Mouse (Mus musculus): ENCODE data around the gene Hexdc. TPM values are rescaled to one million over a fixed set of nuclear protein-coding genes. Genes with fewer than 3 reads are reported as not detected.
A peak's percentile ranks its signal among the peaks of the same experiment; 100 is the strongest.

The Hexdc gene
- polyA plus RNA-seq, 1 experiment from 2014 or later = 6.6 TPM

DNA sequence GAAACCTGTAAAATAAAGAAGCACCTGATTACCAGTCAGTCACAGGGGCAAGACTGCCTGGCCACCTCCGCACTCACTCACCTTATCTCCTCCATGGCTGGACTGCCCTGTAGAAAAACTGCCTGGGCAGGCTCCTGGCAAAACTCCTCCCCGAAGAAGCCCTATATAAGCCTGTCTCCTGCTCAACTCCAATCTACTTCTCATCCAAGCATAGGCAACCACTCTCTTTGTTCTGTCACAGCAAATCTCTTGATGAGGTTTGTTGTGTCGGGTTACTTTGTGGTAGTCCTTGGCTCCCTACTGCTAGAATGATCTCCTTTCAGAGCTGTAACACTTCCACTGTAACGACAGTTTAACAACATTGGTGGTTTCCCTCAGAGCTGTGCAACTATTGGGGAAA, 28.5 kb downstream of the Hexdc start:
- no peak overlapping the region for H3K4me3 ChIP-seq
- H3K4me1 ChIP-seq = peaks cover 40% of the 10 kb centered on the region
- DNase-seq (ENCODE audit: extremely low spot score, low spot score) = no peak
- WGBS = 37% methylated on average over 4 of the region's 4 CpGs
- no peak overlapping the region for H3K27ac ChIP-seq
- 0 out of 2 replicates have a peak, but pooled peaks cover 1% of the 10 kb centered on the region for H3K36me3 ChIP-seq (replicated peaks)
- no peaks in the 10 kb centered on the region for H3K27me3 ChIP-seq (ENCODE audit: poor library complexity, severe bottlenecking)
- no peaks in the 10 kb centered on the region for H3K9me3 ChIP-seq

DNA sequence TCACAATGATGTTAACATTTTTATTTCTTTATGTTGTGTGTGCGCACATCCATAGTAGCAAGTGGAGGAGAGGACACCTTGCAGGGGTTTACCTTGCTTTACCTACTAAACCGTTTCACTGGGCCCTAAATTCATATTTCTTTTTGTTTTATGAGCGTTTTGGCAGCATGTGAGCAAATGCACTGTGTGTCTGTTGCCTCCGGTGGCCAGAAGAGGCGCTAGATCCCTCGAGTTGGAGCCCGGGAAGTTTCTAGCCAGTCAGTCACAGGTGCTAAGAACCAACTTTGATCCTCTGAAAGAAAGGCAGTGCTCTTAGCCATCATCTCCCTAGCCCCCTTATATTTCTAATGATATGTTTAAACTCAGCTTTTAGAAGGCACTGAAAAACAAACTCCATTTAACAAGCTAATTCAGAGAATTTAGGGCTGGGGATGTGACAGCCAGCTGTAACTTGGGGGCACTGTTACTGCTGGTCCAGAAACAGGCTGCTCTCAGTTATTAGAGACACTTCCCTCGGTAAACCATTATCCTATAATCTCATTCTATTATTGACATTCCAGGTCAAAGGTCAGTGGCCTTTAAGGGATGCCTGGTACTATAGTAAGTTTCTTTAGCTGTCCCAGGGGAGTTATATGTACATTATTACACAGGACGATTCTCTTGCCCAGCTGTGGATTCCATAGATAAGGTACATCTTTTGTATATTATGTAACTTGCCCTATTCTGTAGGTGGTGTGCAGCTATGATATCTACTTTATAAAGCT, 31.4 kb downstream of the Hexdc start:
- Histone ChIP-seq H3K27me3 (ENCODE audit: poor library complexity, severe bottlenecking) (no peaks in the 10 kb centered on the region), H3K4me3 (peak overlapping the region; percentile 78), H3K4me1 (peaks cover 33% of the 10 kb centered on the region), H3K27ac (peak overlapping the region; percentile 99), H3K36me3 (replicated peaks) (peaks cover 20% of the 10 kb centered on the region), H3K9me3 (no peaks in the 10 kb centered on the region)
- DNase-seq (ENCODE audit: extremely low spot score, low spot score) = peak; percentile 37
- 28% methylated on average over 9 of the region's 9 CpGs for WGBS

DNA sequence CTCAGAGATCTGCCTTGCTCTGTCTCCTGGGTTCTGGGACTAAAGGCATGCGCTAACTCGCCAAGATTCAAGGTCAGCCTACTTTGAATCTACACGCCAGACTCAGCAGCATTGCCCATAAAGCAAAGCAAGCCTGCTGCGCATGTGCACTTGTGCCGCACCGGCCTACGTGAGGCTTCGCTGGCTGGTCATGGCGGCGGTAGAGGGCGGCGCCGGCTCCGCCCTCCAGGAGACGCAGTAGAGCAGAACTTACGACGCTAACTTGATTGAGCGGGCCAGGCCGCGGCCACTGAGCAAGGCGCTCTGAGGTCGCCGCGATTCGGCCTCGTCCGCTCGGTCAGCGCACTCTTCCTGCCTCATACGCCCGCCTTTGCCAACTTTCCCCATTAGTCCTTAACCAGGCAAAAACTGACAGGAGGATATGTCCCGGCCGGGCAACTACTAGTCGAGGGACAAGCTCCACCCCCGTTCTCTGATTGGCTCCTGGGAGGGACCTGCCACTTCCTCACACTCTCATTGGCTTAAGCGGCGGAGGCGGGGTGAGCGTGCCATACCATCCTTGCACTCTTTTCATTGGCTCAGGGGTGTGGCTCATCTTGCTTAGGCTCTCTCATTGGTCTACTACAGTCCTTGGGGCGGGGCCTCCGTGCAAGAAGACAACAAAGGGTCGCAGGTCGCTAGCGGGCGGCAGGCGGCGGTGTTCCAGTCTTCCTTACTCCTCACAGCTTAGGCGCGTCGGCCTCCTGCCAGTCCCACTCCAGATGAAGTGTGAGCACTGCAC, 32.5 kb downstream of the Hexdc start, which contains the start of gene Narf:
Narf (plus strand) TSS at position 690 of the 781 bp plus-strand sequence.
- H3K4me1 ChIP-seq = peaks cover 33% of the 10 kb centered on the region
- H3K9me3 ChIP-seq = no peaks in the 10 kb centered on the region
- H3K27me3 ChIP-seq (ENCODE audit: poor library complexity, severe bottlenecking) = no peaks in the 10 kb centered on the region
- DNase-seq (ENCODE audit: extremely low spot score, low spot score) = peak; percentile 98
- peaks cover 30% of the 10 kb centered on the region for H3K36me3 ChIP-seq (replicated peaks)
- peak within 1 kb of the TSS; percentile 99 for H3K27ac ChIP-seq
- H3K4me3 ChIP-seq = peak within 1 kb of the TSS; percentile 78
- under 1% methylated on average over 50 of the region's 50 CpGs for WGBS

DNA sequence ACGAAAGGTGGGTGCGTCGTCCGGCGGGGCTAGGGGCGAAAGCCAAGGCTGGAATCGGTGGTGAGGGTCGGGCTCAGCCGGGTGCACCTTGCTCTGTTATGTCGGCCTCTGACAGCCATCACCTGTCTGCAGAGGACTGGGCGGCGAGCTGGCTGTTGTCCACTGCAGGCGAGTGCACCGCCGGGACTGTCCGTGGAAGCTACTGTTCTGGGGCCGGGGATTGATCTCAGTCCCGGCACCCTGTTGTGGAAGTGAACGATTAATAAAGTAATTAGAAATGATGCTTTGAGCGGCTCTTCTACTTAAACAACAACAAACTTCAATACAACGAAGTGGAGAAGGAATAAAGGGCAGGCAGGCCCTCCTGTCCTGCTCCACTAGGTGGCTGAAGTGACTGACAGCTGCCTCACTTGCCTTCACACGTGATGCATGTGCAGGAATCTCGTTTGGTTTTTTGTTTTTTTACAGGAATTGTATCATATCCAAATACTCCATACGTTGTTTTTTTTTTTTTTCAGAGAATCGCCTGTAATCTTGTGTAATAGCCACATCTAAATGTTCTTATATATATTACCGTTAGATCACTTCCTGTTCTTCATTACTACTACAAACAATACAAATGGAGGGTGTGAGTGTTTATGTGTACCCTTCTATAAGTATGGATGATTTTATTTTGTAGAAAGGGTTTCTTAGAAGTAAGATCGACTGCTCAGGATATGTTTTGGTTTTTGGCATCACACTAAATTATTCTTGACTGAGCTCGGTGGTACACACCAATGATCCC, 33.3 kb downstream of the Hexdc start:
- no peaks in the 10 kb centered on the region for H3K9me3 ChIP-seq
- no peaks in the 10 kb centered on the region for H3K27me3 ChIP-seq (ENCODE audit: poor library complexity, severe bottlenecking)
- peak overlapping the region; percentile 78 for H3K4me3 ChIP-seq
- H3K36me3 ChIP-seq (replicated peaks) = peaks cover 38% of the 10 kb centered on the region
- H3K27ac ChIP-seq = peak overlapping the region; percentile 99
- peaks cover 33% of the 10 kb centered on the region for H3K4me1 ChIP-seq
- no peak for DNase-seq (ENCODE audit: extremely low spot score, low spot score)
- 7% methylated on average over 28 of the region's 28 CpGs for WGBS

DNA sequence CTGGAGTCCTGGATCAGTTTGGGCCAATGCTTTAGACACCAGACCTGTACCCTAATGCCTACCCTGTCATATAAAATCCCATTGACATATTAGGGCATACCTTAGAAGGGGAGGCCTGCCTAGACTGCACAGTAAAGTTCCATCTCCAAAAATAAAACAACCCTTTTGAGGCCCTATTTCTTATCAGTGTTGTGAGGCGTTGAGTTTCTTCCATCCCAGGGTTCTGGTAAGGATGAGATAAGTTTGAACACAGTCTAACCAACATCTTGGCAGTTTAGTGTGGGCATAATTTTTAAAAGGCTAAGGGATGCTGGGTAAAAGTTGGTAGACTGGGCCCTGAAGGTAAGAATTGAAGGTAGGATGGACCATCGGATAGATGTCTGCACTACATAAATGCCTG, 35.4 kb downstream of the Hexdc start:
- no peaks in the 10 kb centered on the region for H3K9me3 ChIP-seq
- no peak overlapping the region for H3K27ac ChIP-seq
- H3K27me3 ChIP-seq (ENCODE audit: poor library complexity, severe bottlenecking) = no peaks in the 10 kb centered on the region
- WGBS = 95% methylated on average over 2 of the region's 2 CpGs
- H3K36me3 ChIP-seq (replicated peaks) = peaks cover 58% of the 10 kb centered on the region
- H3K4me3 ChIP-seq = no peak overlapping the region
- DNase-seq (ENCODE audit: extremely low spot score, low spot score) = no peak
- H3K4me1 ChIP-seq = peaks cover 30% of the 10 kb centered on the region

DNA sequence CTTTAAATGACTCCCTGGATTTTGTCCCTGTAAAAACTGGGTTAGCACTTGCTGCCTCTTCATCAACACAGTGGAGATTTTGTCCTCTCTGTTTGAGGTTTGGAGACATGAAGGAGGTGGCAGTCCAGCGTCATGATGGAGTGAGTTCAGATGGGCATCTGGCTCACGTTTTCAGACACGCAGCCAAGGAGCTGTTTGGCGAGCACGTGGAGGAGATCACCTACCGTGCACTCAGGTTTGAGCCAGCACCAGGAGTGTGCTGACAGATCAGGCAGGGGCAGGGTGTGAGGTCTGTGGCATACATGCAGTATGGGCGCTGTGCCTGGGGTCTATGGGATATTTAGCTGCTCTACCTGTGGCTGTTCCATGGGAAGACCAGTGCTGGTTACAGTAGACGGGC, 46.0 kb downstream of the Hexdc start:
- peaks cover 98% of the 10 kb centered on the region for H3K36me3 ChIP-seq (replicated peaks)
- WGBS = 94% methylated on average over 8 of the region's 8 CpGs
- H3K27me3 ChIP-seq (ENCODE audit: poor library complexity, severe bottlenecking) = no peaks in the 10 kb centered on the region
- H3K4me1 ChIP-seq = no peaks in the 10 kb centered on the region
- H3K27ac ChIP-seq = no peak overlapping the region
- no peak for DNase-seq (ENCODE audit: extremely low spot score, low spot score)
- no peaks in the 10 kb centered on the region for H3K9me3 ChIP-seq
- H3K4me3 ChIP-seq = no peak overlapping the region

DNA sequence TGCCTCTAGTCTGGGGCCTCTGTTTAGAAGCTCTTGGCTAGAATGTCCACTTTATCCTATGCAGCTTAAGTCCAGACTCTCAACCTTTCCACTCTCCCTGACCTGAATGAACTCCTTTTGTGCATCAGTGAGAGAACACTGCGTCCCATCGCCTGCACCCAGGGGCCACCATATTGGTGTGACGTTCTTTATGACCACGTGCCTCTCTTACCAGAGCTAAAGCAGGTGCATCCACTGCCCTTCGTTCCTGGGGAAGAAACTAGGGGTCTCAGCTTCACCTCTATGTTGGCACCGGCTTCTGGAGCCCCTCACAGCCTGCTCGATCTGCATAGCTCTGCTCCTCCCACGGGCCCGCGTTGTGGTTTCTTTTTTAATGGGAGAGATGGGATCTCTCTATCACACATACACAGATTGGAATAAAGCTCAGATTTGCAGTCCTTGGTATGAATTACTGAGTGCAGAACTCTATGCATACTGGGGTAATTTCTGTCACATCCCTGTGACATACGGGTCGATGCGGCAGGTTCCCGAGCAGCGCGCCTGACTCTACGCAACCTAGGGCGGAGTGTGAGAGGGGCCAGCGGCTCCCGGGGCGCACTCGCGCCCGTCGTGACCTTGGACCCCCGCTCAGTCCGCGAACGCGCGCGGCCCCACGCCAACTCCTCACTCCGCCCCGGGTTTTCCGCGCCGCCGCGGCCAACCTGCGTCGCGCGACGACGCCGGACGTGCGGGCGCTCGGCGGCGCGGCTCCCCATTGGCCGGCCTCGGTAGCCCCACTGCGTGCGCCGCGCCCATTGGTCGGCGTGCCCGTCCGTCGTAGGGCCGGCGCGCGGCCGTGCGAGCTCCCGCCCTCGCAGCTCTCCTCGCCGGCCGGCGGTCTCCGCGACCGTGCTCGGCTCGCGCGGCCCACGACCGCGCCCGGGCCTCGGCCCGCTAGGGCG, 55.2 kb downstream of the Hexdc start, which contains the start of gene Foxk2:
Foxk2 (plus strand) TSS at position 831 of the 941 bp plus-strand sequence.
- DNase-seq (ENCODE audit: extremely low spot score, low spot score) = peak; percentile 78
- peak within 1 kb of the TSS; percentile 95 for H3K27ac ChIP-seq
- peaks cover 30% of the 10 kb centered on the region for H3K4me1 ChIP-seq
- H3K4me3 ChIP-seq = peak within 1 kb of the TSS; percentile 100
- under 1% methylated on average over 91 of the region's 91 CpGs for WGBS
- peaks cover 49% of the 10 kb centered on the region for H3K36me3 ChIP-seq (replicated peaks)
- no peaks in the 10 kb centered on the region for H3K9me3 ChIP-seq
- no peaks in the 10 kb centered on the region for H3K27me3 ChIP-seq (ENCODE audit: poor library complexity, severe bottlenecking)

DNA sequence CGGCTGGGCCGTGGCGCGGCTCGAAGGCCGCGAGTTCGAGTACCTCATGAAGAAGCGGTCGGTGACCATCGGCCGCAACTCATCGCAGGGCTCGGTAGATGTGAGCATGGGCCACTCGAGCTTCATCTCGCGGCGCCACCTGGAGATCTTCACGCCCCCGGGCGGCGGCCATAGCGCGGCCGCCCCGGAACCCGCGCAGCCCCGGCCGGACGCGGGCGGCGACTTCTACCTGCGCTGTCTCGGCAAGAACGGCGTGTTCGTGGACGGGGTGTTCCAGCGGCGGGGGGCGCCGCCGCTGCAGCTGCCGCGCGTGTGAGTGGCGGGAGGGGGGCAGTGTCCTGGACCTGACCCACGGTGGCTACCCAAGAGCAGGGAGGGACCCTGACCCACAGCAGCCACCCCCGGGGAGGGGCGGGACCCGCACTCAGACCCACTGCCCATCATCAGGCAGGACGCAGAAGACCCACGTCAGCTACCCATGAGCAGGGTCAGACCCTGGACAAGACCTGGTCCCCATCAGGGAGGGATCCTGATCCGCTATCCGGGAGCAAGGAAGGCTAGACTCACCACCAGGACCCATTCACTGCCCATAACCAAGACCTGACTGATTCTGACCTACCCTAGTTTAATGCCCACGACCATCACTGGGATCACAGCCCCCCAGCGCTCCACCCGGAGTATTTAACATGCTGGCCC, 56.1 kb downstream of the Hexdc start:
- Histone ChIP-seq H3K27ac (peak overlapping the region; percentile 95), H3K27me3 (ENCODE audit: poor library complexity, severe bottlenecking) (no peaks in the 10 kb centered on the region), H3K9me3 (no peaks in the 10 kb centered on the region), H3K4me3 (peak overlapping the region; percentile 100), H3K36me3 (replicated peaks) (peaks cover 49% of the 10 kb centered on the region), H3K4me1 (peaks cover 30% of the 10 kb centered on the region)
- under 1% methylated on average over 58 of the region's 60 CpGs for WGBS
- peak; percentile 34 for DNase-seq (ENCODE audit: extremely low spot score, low spot score)

DNA sequence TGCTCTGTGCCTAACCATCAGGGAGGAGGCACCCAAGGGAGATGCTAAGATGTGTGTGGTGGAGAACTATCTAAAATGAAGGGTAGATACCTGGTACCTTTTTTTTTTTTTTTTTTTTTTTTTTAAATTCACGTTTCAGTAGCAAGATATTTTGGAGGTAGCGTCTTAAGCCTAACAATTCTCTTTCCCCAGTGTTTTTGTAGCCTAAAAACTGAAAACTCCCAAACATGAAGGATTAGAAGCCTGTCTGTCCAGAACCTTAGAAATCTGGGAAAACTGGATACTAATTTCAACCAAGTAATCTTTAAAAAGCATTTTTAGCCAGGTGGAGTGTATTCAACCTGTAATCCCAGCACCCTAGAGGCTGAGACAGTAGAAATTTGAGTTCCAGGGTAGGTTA, 56.8 kb downstream of the Hexdc start:
- Histone ChIP-seq H3K4me1 (peaks cover 30% of the 10 kb centered on the region), H3K27me3 (ENCODE audit: poor library complexity, severe bottlenecking) (no peaks in the 10 kb centered on the region), H3K36me3 (replicated peaks) (peaks cover 49% of the 10 kb centered on the region), H3K9me3 (no peaks in the 10 kb centered on the region), H3K4me3 (peak overlapping the region; percentile 100), H3K27ac (peak overlapping the region; percentile 95)
- WGBS = 57% methylated on average over 2 of the region's 2 CpGs
- DNase-seq (ENCODE audit: extremely low spot score, low spot score) = no peak

All from forebrain, embryonic 10.5 days (tissue).